ENCODE assay signal across 16 mouse cellular contexts in the genomic region with DNA sequence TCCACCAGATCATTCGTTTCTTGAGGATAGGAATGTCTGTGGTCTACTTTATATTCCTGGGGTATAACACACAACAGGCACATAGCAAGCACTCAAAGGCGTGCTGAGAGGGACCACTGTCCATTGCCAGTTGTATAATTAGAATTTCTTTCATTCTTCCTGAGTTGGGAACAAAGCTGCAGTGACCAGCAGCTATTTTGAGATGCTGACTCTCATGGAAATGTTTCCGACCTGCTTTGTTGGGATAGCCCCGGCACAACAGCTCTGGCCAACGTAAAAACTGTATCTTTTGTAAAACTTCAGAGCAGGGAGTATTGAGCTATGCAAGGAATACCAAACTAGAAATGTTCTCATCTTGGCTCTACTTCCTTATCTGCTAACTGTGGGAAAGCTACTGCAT. TPM values are rescaled to one million over a fixed set of nuclear protein-coding genes. Genes with fewer than 3 reads are reported as not detected.
DNase-seq lines count a peak whose midpoint lies in the region; ATAC-seq lines count a peak whose summit lies in the region.
"Had no signal": no experiment of that assay in that cellular context is flagged by ENCODE, and none has a peak within 500 bp of the region (broad histone marks: within the 10 kb centered on the region; RNA-seq: fewer than 3 reads in every experiment).

No protein-coding gene starts in this region.

- no peaks in the 10 kb centered on the region for H3K27me3 ChIP-seq in hindbrain, embryonic 12.5 days
- H3K27me3 ChIP-seq in hindbrain, embryonic 10.5 days (ENCODE audit: insufficient read depth, poor library complexity, severe bottlenecking), result no peaks in the 10 kb centered on the region
- no peaks in the 10 kb centered on the region for H3K27me3 ChIP-seq in forebrain, embryonic 13.5 days
- H3K27me3 ChIP-seq in heart, embryonic 14.5 days (ENCODE audit: control insufficient read depth, insufficient read depth, low read length), result no peaks in the 10 kb centered on the region
- no peaks in the 10 kb centered on the region for H3K27me3 ChIP-seq in midbrain, embryonic 13.5 days
- H3K27me3 ChIP-seq: limb, embryonic 15.5 days; megakaryocyte, embryonic 14.5 days had no signal

- H3K4me2 ChIP-seq in hindbrain, embryonic 12.5 days (replicated peaks), result no peak overlapping the region
- H3K4me2 ChIP-seq in forebrain, embryonic 13.5 days, result no peak overlapping the region
- H3K4me2 ChIP-seq in heart, embryonic 14.5 days (ENCODE audit: low read length), result peak overlapping the region; percentile 7
- H3K4me2 ChIP-seq in midbrain, embryonic 13.5 days (replicated peaks), result no peak overlapping the region
- H3K4me2 ChIP-seq: limb, embryonic 15.5 days; lung, embryonic 14.5 days had no signal

- H3K9ac ChIP-seq in hindbrain, embryonic 12.5 days, result no peak overlapping the region
- H3K9ac ChIP-seq in forebrain, embryonic 13.5 days, result no peak overlapping the region
- no peak overlapping the region for H3K9ac ChIP-seq in heart, embryonic 14.5 days (ENCODE audit: low read length)
- H3K9ac ChIP-seq in midbrain, embryonic 13.5 days (replicated peaks), result no peak overlapping the region
- H3K9ac ChIP-seq: limb, embryonic 15.5 days; lung, embryonic 14.5 days had no signal

- peak; percentile 67 for ATAC-seq in hindbrain, embryonic 12.5 days (ENCODE audit: low FRiP score)
- ATAC-seq in forebrain, embryonic 13.5 days, result peak; percentile 84
- no peak for ATAC-seq in heart, embryonic 14.5 days (ENCODE audit: insufficient number of reproducible peaks, insufficient read depth, low FRiP score, low read depth)
- ATAC-seq in midbrain, embryonic 13.5 days, result peak; percentile 87
- no peak for ATAC-seq in megakaryocyte progenitor cell, adult 5-6 weeks (replicated peaks; ENCODE audit: poor library complexity)
- ATAC-seq: CD4-positive, CD25-positive, alpha-beta regulatory T cell, adult 4 months; intestine, embryonic 16.5 days had no signal

- no peak overlapping the region for H3K27ac ChIP-seq in hindbrain, embryonic 12.5 days
- H3K27ac ChIP-seq in hindbrain, embryonic 10.5 days, result no peak overlapping the region
- H3K27ac ChIP-seq in forebrain, embryonic 13.5 days, result peak overlapping the region; percentile 10; the same call in 1 of the 2 replicates
- peak overlapping the region; percentile 57 to 64 for H3K27ac ChIP-seq in heart, embryonic 14.5 days (replicated peaks in 1 of 2; ENCODE audit: control insufficient read depth in 1 of 2, insufficient read depth in 1 of 2, low read depth in 2 of 2, low read length in 2 of 2)
- 0 out of 2 replicates have a peak overlapping the region, but pooled peaks have one; percentile 16 for H3K27ac ChIP-seq in midbrain, embryonic 13.5 days
- H3K27ac ChIP-seq: limb, embryonic 15.5 days had no signal

- WGBS in hindbrain, embryonic 12.5 days, result 55% methylated on average over 5 of the region's 5 CpGs
- WGBS in hindbrain, embryonic 10.5 days, result 73% methylated on average over 5 of the region's 5 CpGs
- 43% methylated on average over 5 of the region's 5 CpGs for WGBS in forebrain, embryonic 13.5 days
- 11% methylated on average over 5 of the region's 5 CpGs for WGBS in heart, embryonic 14.5 days
- 40% methylated on average over 5 of the region's 5 CpGs for WGBS in midbrain, embryonic 13.5 days

- DNase-seq in hindbrain, embryonic 10.5 days (ENCODE audit: low spot score), result no peak
- DNase-seq in cerebellum, adult 8-10 months, result no peak
- no peak for DNase-seq in lung, adult 18-20 months
- DNase-seq: cerebellum, adult 9-10 months; kidney, postnatal 25 days; lung, embryonic 14.5 days; right cerebral cortex, postnatal 25 days had no signal

- H3K4me1 ChIP-seq in hindbrain, embryonic 12.5 days, result no peaks in the 10 kb centered on the region
- peaks cover 4% of the 10 kb centered on the region; the same call in 1 of the 2 replicates for H3K4me1 ChIP-seq in hindbrain, embryonic 10.5 days (replicated peaks)
- H3K4me1 ChIP-seq in forebrain, embryonic 13.5 days, result no peaks in the 10 kb centered on the region
- H3K4me1 ChIP-seq in heart, embryonic 14.5 days (ENCODE audit: control insufficient read depth in 2 of 2, insufficient read depth in 2 of 2, low read length in 2 of 2), result peaks cover 2 to 20% of the 10 kb centered on the region in 2 experiments; a peak in 3 of 4 replicates
- H3K4me1 ChIP-seq in midbrain, embryonic 13.5 days (replicated peaks), result peaks cover 4% of the 10 kb centered on the region; the same call in 1 of the 2 replicates
- H3K4me1 ChIP-seq: limb, embryonic 15.5 days had no signal

- no peak overlapping the region for H3K4me3 ChIP-seq in hindbrain, embryonic 12.5 days
- H3K4me3 ChIP-seq in hindbrain, embryonic 10.5 days, result no peak overlapping the region
- no peak overlapping the region for H3K4me3 ChIP-seq in forebrain, embryonic 13.5 days
- no peak overlapping the region for H3K4me3 ChIP-seq in heart, embryonic 14.5 days (ENCODE audit: control insufficient read depth in 1 of 2, insufficient read depth in 1 of 2, low read depth in 1 of 2, low read length in 2 of 2)
- H3K4me3 ChIP-seq in midbrain, embryonic 13.5 days (replicated peaks), result no peak overlapping the region
- H3K4me3 ChIP-seq: limb, embryonic 15.5 days; megakaryocyte, embryonic 14.5 days had no signal

- no peaks in the 10 kb centered on the region for H3K36me3 ChIP-seq in hindbrain, embryonic 12.5 days
- H3K36me3 ChIP-seq in hindbrain, embryonic 10.5 days, result no peaks in the 10 kb centered on the region
- H3K36me3 ChIP-seq in forebrain, embryonic 13.5 days (ENCODE audit: poor library complexity, severe bottlenecking), result no peaks in the 10 kb centered on the region
- no peaks in the 10 kb centered on the region for H3K36me3 ChIP-seq in heart, embryonic 14.5 days (ENCODE audit: control insufficient read depth, insufficient read depth, low read length)
- no peaks in the 10 kb centered on the region for H3K36me3 ChIP-seq in midbrain, embryonic 13.5 days
- H3K36me3 ChIP-seq: limb, embryonic 15.5 days had no signal

- no peaks in the 10 kb centered on the region for H3K9me3 ChIP-seq in hindbrain, embryonic 12.5 days (replicated peaks)
- no peaks in the 10 kb centered on the region for H3K9me3 ChIP-seq in hindbrain, embryonic 10.5 days
- H3K9me3 ChIP-seq in forebrain, embryonic 13.5 days (replicated peaks), result no peaks in the 10 kb centered on the region
- no peaks in the 10 kb centered on the region for H3K9me3 ChIP-seq in heart, embryonic 14.5 days (ENCODE audit: control insufficient read depth, low read length)
- no peaks in the 10 kb centered on the region for H3K9me3 ChIP-seq in midbrain, embryonic 13.5 days
- H3K9me3 ChIP-seq: limb, embryonic 15.5 days had no signal

RNA-seq across cellular contexts. Expression of a gene that starts 28.2 kb away (rescaled TPM):
- polyA plus RNA-seq in hindbrain, embryonic 12.5 days (2016; fragmentation: Nextera tagmentation; extraction: Ambion mirVana), result 88.6 and 93.0 TPM in 2 replicates
- 57.2 and 70.9 TPM in 2 replicates for polyA plus RNA-seq in hindbrain, embryonic 10.5 days (2016; fragmentation: Nextera tagmentation; extraction: Ambion mirVana)
- 75.8 and 81.4 TPM in 2 replicates for polyA plus RNA-seq in forebrain, embryonic 13.5 days (2015; fragmentation: Nextera tagmentation; extraction: Ambion mirVana)
- 96.8 and 108 TPM in 2 replicates for polyA plus RNA-seq in heart, embryonic 14.5 days (2014; fragmentation: Nextera tagmentation; extraction: Ambion mirVana)
- 84.4 and 87.5 TPM in 2 replicates for polyA plus RNA-seq in midbrain, embryonic 13.5 days (2015; fragmentation: Nextera tagmentation; extraction: Ambion mirVana)
- 101 and 106 TPM in 2 replicates for total RNA-seq in megakaryocyte progenitor cell, adult 5-6 weeks (2015)
- total RNA-seq in megakaryocyte progenitor cell, adult 5-6 weeks (2017), result 137 and 172 TPM in 2 replicates

Comparison
In these comparisons a context has a peak if more than half of its experiments do, and no peak if none do; other contexts are left out.
1. ATAC-seq: peak in hindbrain, embryonic 12.5 days (single experiment), forebrain, embryonic 13.5 days (single experiment) and midbrain, embryonic 13.5 days (single experiment); none in heart, embryonic 14.5 days (single experiment) and megakaryocyte progenitor cell, adult 5-6 weeks (single experiment).
2. H3K27ac ChIP-seq: peak in forebrain, embryonic 13.5 days (single experiment), heart, embryonic 14.5 days (2 of 2) and midbrain, embryonic 13.5 days (single experiment); none in hindbrain, embryonic 12.5 days (single experiment) and hindbrain, embryonic 10.5 days (single experiment).